Mouse (Mus musculus) cerebellum, postnatal 10 days (tissue): ENCODE data around the gene Atg4b.
"Not testable (repeated sequence)": the region's sequence is repeated elsewhere in the genome, so short reads cannot be mapped to it uniquely, and the experiment has no call there.

Experiments used
- DNase-seq, 2 experiments: peaks; one replicate each; pipeline ENCODE4 v3.0.0; 2021; ENCODE audit warnings: mixed read lengths in 2 of 2

Atg4b gene

DNA sequence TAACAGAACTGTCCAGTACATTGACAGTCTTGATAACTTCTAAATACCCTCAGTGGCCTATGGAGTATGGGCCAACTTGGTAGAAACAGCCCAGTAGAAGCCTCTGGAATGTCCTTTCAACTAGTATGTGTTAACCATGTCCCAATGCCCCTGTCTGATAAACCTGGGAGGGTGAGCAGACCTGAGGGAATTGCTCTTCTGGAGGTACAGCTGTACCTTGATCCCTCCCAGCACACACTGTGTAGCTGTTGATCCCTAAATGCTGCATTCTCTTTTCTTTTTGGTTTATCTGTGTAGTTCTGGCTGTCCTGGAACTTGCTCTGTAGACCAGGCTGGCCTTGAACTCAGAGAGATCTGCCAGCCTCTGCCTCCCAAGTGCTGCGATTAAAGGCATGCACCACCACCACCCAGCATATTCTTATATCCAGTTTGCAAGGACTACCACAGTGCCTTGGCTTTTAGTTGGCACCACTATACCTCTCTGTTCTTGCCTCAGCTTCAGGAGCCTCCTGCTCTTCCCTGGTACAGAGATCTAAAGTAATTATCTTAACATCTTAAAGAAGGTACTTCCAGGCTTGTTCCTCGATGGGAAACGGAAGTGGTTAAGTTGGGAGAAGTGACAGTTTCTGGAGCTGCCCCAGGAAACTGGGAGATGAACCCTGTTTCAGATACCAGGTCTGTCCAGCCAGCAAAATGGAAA is 72.6 kb downstream of the Atg4b start:
- DNase-seq, result no peak

DNA sequence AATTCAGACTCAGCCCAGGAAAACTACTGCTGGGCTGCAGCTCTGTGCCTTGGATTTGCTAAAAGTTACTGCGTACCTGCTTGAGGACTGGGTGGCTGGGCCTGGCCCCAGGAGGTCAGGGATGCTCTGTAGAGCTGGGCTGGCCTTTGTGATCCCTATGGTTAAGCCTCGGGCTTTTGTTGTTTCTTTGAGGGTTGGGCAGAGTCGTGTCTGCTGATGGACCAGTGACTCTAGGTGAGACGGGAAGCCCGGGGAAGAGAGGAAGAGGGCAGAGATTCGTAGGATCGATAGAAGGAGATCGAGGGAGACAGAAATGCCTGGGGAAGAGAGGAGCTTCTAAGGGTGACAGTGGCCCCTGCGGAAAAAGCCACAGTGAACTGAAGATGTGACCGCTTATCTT is 73.3 kb downstream of the Atg4b start, which contains the start of gene D2hgdh:
TSS of gene D2hgdh (plus strand) at position 301 of the 400 bp plus-strand sequence.
- DNase-seq, result no peak

DNA sequence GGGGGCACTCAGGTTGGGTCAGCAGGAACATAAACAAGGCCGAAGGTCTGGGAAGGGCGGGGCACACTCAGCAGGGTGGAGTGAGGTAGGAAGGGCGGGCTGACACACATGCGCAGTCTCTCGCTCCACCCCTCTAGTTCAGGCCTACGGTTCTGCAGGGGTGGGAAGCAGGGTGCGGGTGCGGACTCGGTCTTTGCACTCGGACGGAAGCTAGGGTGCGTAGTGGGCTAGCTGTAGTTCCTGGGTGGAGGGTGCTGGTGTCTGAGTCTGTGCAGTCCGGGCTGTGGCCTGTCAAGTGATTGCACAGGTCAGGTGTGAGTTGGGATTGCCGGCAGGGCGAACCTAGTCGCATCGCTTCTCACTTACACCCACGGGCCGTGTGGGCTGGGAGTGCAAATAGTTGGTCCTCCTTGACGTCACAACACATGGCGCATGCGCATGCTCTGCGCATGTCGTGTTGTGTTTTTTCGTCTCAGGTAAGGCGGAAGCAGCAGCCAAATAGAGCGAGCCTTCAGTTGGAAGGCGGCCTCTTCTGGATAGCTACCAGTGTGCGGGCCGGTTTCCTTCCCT is 73.9 kb downstream of the Atg4b start:
- peak; percentile 96 to 97 for DNase-seq

DNA sequence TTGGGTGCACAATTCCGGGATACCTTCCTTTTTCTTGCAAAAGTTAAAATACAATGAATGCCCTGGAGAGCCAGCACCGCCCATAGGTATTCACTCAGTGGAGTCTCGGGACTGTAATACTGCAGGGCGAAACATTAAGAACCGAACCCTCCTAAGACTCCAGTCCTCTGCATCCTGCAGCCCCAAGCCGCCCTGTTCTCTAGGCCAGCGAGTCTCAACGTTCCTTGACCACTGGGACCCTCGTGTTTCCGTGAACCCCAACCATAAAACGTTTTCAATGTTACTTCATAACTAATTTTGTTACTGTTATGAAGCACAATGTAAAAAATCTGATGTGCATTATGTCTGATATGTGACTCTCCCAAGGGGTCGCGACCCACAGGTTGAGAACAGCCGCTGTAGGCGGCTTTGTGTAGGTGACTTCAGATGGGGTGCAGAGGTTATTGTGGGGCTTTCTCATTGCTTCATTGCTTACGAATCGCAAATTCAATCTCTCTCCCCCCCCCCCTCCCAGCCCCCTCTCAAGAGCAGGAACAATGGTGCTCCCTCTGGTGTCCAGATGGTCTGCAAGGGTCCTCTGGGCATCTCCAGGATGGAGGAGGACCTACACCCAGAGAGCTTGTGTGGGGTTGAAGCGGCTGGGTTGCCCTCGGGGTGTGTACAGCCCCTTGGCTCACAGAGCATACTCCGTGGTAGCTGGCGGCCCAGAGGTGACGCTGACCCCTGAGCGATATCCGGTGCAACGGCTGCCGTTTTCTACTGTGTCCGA is 74.7 kb downstream of the Atg4b start:
- peak; percentile 59 to 61 for DNase-seq

DNA sequence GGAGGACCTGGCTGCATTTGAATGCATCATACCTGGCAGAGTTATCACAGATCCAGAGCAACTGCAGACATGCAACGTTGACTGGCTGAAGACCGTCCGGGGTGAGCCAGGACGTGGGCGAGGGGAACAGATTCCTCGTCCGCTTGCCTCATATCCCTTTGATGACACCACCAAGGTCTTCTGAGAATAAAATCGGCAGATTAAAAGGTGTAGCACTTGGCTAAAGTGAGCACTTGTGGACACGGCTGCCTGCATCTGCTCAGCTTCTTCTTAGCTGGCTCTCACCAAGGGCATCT is 75.2 kb downstream of the Atg4b start:
- no peak for DNase-seq

DNA sequence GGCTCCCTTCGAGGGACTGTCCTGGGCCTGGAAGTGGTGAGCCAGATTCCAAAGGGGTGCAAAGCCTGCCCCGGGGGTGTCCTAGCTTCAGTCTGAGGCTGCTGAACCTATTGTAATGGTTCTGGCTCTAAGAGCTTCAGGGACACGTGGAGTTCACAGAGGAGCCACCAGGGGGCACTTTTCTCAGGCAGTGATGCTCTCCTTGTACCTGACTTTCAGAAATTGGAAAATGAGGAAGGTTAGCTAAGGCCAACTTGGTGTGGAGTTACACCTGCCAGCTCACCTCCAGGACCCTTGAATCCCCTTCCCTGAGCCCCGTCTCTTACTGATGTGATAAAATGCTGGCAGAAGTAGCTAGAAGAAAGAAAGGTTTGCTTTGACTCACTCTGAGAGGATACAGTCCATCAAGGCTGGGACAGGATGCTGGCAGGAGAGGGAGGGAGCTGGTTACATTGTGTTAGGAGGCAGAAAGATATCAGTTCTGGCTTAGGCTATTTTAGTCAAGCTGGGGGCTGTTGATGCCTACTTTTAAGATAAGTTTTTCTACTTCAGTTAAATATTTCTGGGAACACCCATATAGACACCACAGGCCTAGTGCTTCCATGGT is 81.6 kb downstream of the Atg4b start:
- not testable (repeated sequence) for DNase-seq

DNA sequence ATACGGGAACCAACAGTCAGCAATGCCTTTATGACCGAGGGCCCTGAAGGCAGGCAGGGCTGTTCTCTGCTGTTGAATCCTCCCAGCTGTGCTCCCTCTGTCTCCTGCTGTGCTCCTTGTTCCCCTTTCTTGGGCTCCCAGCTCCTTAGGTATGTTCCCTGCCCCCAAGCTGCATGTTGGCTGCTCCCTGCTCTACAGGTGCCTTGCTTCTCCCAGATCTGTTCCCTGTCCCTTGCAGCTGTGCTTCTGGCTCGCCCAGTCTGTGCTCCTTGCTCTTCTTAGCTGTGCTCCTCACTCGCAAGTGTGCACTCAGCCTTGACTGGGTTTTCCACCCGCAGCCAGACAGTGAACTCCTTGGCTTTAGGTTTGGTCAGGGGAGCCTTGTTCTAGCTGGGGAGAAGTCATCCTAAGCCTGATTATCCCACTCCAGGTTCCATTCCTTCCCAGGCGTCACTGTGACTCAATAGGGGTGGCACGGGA is 83.4 kb downstream of the Atg4b start:
- DNase-seq, result no peak

DNA sequence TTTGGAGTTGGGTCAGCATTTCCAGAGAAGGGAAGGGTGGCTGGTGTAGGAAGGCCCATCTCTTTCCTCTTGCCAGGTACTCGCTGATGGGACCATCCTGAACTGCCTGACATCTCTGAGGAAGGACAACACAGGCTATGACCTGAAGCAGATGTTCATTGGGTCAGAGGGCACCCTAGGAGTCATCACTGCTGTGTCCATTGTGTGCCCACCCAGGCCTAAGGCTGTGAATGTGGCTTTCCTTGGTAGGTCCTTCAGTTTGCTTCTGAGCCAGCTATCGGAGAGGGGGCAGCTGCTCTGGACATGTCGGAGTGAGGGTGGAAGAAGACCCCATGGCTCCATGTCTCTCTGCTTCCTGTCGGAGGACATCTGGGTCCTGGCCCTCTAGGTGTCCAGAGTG is 83.9 kb downstream of the Atg4b start:
- DNase-seq, result no peak

DNA sequence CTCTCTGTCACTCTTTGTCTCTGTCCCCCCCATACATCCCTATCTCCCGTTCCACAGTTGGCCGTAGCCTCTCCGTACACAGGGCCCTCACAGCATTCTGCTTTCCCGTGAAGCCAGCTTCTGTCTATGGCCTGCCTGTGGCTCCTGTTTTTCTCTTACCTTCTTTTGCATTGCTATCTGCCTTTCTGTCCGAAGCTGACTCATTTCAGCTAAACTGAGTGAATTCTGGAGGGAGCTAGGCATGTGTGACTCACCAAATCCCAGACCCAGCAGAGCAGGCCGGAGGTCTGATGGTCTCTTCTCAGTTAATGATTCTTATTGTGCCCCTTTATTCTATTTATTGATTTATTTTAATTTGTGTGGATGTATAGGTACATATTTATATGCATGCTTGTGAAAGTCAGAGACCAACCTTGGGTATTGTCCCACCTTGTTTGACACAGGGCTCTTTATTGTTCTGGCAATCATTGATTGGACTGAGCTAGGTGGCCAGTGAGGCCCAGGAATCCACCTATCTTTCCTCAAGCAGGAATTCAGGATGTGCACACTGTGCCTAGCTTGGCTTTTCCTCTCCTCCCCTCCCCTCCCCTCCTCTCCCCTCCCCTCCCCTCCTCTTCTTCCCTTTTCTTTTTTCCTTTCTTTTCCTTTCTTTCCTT is 84.7 kb downstream of the Atg4b start:
- no peak for DNase-seq

DNA sequence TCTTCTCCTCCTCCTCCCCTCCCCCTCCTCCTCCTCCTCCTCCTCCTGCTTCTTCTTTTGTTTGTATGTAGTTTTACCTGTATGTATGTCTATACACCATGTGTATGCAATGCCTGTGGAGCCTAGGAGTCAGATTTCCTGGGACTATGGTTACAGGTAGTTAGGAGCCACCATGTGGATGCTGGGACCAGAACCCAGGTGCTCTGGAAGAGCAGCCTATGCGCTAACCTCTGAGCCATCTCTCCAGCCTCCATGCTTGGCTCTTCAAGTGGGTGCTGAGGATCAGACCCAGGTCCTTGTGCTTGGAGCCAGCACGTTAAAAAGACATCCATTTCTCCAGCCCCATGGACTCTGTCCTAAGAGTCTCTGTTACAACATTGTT is 85.2 kb downstream of the Atg4b start:
- DNase-seq, result no peak

DNA sequence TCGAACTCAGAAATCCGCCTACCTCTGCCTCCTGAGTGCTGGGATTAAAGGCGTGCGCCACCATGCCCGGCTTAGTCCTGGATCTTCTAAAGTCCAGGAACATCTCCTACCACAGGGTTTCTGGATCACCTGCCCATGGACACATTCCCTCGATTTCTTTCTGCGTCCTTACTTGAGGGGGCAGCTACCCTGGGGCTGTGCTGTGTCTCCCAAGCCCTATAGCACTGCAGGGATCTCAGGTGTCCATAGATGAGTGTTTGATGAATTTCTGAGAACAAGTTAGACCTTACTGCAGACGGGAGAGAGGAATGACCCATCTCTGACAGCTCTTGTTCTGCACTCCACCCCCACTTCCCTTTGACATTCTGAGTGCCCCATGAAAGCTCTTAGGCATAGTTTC is 86.0 kb downstream of the Atg4b start:
- no peak for DNase-seq

DNA sequence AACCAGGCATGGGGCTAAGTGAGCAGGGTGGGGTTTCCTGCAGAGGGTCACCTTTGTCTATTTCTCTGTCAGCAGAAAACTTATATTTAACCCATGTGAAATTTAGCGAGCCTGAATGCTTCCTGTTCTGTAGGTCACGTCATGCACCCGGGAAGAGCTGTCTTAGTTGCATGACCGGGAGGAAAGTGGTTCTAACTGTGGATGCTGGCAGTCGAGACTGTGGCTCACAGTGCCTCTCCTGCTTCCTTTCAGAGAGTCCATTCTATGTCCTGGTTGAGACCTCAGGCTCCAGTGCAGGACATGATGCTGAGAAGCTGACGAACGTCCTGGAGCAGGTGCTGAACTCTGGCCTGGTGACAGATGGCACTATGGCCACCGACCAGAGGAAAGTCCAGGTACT is 87.3 kb downstream of the Atg4b start:
- DNase-seq, result not testable (repeated sequence)
